Mouse (Mus musculus) embryonic fibroblast, embryonic 13.5 days (primary cell): ENCODE measurements around the gene Ppp1r9a.

Experiments used
- CTCF ChIP-seq: IDR thresholded peaks from 2 replicates; pipeline ENCODE4 v1.5.1; 2011; ENCODE audit warnings: mild to moderate bottlenecking, control low read depth, low read length, moderate library complexity, borderline replicate concordance; ENCODE audit not compliant: insufficient read depth
- POLR2A ChIP-seq: IDR thresholded peaks from 2 replicates; pipeline ENCODE4 v1.6.1; 2011; ENCODE audit warnings: low read depth, mild to moderate bottlenecking, control low read depth, low read length, moderate library complexity

DNA sequence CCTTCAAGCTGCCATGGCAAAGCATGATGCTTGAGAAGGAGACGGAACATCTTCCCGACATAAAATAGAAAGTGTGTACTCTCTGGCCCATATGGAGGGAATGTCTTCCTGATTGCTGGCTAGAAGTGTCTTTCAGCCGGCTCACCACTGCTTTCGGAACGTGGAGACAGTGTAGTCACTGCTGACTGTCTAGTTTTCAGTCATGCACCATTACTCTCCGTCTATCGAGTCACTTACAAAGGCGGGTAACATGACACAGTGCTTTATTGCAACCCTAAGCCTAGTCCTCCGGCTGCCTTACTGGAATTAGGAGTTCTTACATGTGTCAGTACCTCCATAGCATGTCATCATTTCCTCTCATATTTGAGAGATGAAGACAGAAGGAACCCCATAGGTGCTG, 236.9 kb downstream of the Ppp1r9a start:
- TF ChIP-seq CTCF = no peak
- TF ChIP-seq POLR2A = no peak
